Mouse (Mus musculus): ENCODE data around the gene Zfr. TPM values are rescaled to one million over a fixed set of nuclear protein-coding genes. Genes with fewer than 3 reads are reported as not detected.

Zfr gene
- total RNA-seq, 2 experiments from 2014 or later: 332 to 347 TPM

Small RNAs within 50 kb of the gene (microRNA-seq; reads per million reads assigned to microRNA genes)
- 0 reads per million in 2 experiments for gene Mir1898

Other genes starting within 250 kb of the Zfr start
- 10 to 100 TPM; 17.6 to 20.3 TPM for gene Npr3, start 210.5 kb upstream of the Zfr start, total RNA-seq (2021)
- gene Sub1, start 120.8 kb upstream of the Zfr start, total RNA-seq (2021): 100 to 1,000 TPM; 295 to 298 TPM
- 10 to 100 TPM; 26.9 to 27.7 TPM for gene Mtmr12, start 87.2 kb downstream of the Zfr start, total RNA-seq (2021)
- gene Golph3, start 203.6 kb downstream of the Zfr start, total RNA-seq (2021): 10 to 100 TPM; 95.2 to 96.1 TPM
- gene 1810049J17Rik, start 204.1 kb downstream of the Zfr start, total RNA-seq (2021): 1 to 10 TPM in 1 of 2 experiments, not detected in 1; 1.6 TPM